Mouse (Mus musculus) right cerebral cortex, postnatal 10 days (tissue): ENCODE measurements around the gene Prss45.
A peak's percentile ranks its signal among the peaks of the same experiment; 100 is the strongest.

Source experiments
- DNase-seq, 2 experiments: peaks; one replicate each; pipeline ENCODE4 v3.0.0; 2021; ENCODE audit warnings: low spot score in 2 of 2

The Prss45 gene

GRCm38 (mm10) chr9:110857781-110858472 lies 23.5 kb downstream of the Prss45 start, which contains the start of gene Prss50:
TSS of gene Prss50 (plus strand) at chr9:110857967.
- no peak for DNase-seq

DNA sequence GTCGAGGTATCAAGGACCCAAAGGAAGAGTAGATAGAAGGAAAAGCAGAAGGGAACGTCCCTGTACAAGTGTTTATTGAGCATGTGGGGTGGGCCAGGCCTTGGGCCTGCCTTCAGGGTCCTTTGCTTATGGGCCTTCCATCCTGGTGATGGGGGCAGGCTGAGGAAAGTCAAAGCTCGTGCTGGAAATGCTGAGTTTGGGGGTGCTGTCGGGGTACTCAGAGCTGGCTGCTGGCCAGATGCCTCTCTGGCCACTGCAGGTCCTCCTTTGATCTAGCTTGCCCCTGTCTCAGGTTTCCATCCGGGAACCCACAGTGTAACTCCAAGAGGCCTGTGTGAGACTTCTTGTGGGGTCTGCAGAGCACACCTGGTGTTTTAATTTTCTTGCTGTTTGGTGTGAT lies 24.1 kb downstream of the Prss45 start:
- no peak for DNase-seq

- no peak for DNase-seq
These were observed 24.7 kb downstream of the Prss45 start for GRCm38 (mm10) chr9:110858967-110859596.

- DNase-seq: peak in 1 of 2 experiments; percentile 71
These were observed 36.6 kb downstream of the Prss45 start for GRCm38 (mm10) chr9:110871030-110871429.

DNA sequence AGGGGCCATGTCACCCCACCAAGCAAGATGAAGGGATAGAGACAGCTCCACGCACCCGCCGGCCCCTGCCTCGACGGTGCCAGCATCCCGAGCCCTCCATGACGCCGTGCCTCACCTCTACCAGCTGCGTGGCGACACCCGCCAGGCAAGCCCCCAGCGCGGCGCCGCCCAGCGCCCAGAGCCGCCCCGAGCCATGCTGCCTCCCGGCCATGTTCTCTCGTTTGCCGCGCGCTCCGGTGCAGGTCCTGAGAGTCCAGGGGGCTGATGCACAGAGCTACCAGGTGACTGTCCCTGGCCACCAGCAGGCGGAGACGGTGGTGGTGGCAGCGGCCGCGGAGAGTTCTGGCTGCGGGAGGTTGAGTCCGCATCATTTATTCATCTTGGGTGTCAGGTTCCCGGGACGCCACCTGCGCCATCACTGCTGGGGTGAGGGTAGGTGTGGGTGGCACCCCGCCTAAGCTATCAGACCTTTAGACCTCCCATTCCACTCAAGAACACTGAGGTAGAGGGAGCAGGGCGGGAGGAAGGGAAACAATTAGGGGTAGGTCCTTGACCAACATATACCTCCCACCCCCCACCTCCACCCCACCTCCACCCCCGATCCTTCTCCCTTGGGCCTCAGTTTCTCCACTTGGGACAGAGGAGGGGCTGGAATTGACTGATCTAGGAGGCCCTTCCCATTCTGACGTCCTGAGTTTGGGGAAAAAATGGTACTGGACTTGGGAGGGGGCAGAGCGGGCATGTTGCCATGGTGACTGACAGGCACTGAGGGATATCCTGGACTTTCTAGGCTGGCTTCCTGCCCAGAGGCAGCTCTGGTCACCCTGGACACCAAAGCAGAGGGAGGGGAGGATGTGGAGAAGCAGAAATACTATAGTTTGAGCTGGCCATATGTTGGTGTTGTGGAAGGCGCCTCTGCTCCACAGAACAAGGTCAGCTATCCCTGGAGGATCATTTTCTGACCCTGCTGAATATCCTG lies 39.6 kb downstream of the Prss45 start:
- DNase-seq: peak; percentile 90 to 94

- no peak for DNase-seq
These were observed 40.3 kb downstream of the Prss45 start for GRCm38 (mm10) chr9:110874660-110875191.

DNA sequence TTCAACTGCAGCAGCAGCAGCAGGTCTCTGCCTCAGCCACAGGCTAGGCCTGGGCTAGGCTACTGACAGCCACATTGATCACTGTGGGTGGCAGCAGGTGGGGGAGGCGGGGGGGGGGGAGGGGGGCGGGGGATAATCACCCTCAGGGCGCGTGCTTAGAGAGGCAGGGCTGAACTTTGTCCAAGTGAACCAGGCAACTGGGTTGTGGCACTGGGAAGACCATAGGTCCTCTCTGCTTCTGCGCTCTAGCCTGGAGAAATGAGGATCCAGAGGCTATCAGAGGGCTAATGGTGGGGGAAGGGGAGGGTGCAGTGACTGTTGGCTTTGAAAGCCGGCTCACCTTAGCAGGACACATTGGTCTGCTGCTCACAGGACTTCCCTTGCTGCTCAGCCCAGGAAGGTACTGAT lies 40.9 kb downstream of the Prss45 start:
- DNase-seq: no peak

DNA sequence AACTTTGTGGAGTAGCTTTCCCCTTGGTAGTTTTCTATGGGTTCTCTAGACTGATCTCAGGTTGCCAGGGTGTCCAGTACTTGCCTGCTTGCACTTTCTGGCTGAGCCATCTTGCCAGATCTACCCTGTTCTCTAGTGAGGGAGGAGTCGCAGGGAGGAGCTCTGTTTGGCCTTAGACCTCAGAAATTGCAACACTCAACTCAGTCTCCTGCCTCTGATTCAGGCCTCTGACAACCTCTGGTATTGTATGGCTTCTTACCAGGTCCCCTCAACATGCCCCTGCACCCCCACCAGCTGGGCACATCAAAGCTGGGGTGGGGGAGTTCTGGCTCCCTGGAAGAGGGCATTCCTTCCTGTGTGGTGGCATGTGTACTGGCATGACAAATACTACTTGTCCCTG lies 43.0 kb downstream of the Prss45 start:
- no peak for DNase-seq

DNA sequence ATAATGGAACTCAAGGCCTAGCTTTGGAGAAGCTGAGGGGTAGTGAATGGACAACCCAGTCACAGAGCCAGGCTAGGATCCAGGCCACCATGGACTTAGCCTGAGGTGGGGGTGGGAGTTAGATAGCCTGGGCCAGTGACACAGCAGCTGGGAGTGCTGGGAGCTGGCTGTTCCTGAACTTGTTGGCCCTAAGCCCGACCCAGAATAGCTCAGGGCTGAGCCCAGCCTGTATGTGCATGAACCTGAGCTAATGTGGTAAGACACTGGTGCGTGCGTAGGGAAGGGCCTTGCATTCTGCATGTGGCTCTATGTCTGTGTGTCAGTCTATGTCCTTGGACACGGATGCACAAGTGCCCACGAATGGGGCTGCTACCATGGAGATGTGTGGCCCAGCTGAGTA lies 43.5 kb downstream of the Prss45 start:
- DNase-seq: peak; percentile 65 to 70

GRCm38 (mm10) chr9:110879191-110879920 lies 45.0 kb downstream of the Prss45 start, which contains the start of gene Als2cl:
TSS of gene Als2cl (plus strand) at chr9:110879870.
- DNase-seq: peak; percentile 69

GRCm38 (mm10) chr9:110879998-110880561 lies 45.7 kb downstream of the Prss45 start, which contains the start of gene Tmie:
TSS of gene Tmie (minus strand) at chr9:110880113.
- peak; percentile 57 to 59 for DNase-seq

- no peak for DNase-seq
These were observed 46.4 kb downstream of the Prss45 start for GRCm38 (mm10) chr9:110880772-110881171.

DNA sequence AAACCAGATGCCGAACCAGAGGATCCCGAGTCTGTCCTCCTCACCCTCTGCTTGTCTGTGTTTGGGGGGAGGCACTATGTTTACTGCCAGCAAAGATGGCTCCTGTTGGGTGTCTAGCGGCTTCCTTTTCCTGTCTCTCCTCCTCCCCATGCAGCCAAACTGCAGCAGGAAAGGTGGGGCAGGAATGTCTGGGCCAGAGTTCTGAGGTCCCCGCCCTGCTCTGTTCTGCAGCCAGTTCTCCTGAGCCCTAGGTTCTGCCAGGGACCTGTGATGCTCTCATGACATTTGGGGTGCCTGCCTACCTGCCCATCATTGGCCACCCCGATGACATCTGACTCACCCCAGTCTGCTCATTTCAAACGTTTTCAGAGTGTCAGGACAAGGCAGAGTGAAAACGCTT lies 47.6 kb downstream of the Prss45 start:
- no peak for DNase-seq

- no peak for DNase-seq
These were observed 53.3 kb downstream of the Prss45 start for GRCm38 (mm10) chr9:110887388-110888303.

GRCm38 (mm10) chr9:110888935-110889334 lies 54.5 kb downstream of the Prss45 start:
- DNase-seq: no peak

GRCm38 (mm10) chr9:110890026-110890783 lies 55.8 kb downstream of the Prss45 start:
- DNase-seq: no peak
